Mouse (Mus musculus): ENCODE measurements at regions not wholly inside any gene's neighbourhood (a gene's known extent, or its start where the extent isn't known, plus 50 kb on each side); places are given as distances from the start of the nearest gene placed in this dataset.

DNA sequence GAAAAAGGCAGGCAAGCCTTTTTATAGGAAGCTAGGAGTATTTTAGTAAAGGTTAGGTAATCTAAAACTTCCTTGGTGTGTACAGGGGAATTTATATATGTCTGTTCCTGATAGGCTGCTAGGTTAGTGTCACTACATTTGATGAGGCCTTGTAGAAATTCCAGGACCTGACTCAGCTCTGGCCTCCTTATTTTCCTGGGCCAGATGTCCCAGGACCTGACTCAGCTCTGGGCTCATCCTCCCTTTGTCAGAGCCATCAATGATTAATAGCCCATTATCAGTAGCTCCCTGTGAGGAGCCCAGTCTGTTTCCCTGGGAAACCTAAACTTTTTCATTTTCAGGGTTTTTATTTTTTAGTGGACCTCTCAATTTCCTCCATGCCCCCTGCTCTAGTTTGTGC is 79.3 kb downstream of the Gm15023 start:
- TF ChIP-seq CTCF (conservative IDR thresholded peaks at IDR 0.05; ENCODE audit: low read length) (no peak), NANOG (IDR thresholded peaks at IDR 0.05; ENCODE audit: borderline replicate concordance, low read length) (no peak)
